Mouse (Mus musculus) neutrophil, adult 83 days (primary cell): ENCODE results near the gene Ppp1cc. TPM values are rescaled to one million over a fixed set of nuclear protein-coding genes. Genes with fewer than 3 reads are reported as not detected.

Source experiments
- total RNA-seq, 2 experiments: library from RNA; stranded (reverse); gene quantifications; one replicate each; pipeline ENCODE4 v1.2.4; 2023

Gene Ppp1cc
- total RNA-seq = 100 to 1,000 TPM; 201 to 214 TPM

GRCm38 (mm10) chr5:122157827-122158381, at the start of gene Ppp1cc:
Gene Ppp1cc (plus strand): TSS chr5:122158278.

GRCm38 (mm10) chr5:122140723-122141122, 17.4 kb upstream of the Ppp1cc start, which contains the start of gene Ccdc63:
Gene Ccdc63 (minus strand): TSS chr5:122140823.

GRCm38 (mm10) chr5:122206475-122206874, 48.4 kb downstream of the Ppp1cc start, which contains the start of gene Hvcn1:
Gene Hvcn1 (plus strand): TSS chr5:122206804.

Other genes starting within 250 kb of the Ppp1cc start
- gene Cux2, start 108.2 kb upstream of the Ppp1cc start, total RNA-seq = 1 to 10 TPM in 1 of 2 experiments, under 1 TPM in 1; 0.79 to 2.5 TPM
- gene Myl2, start 57.3 kb upstream of the Ppp1cc start, total RNA-seq = 1 to 10 TPM; 4.2 to 6.6 TPM
- gene Ccdc63, start 17.5 kb upstream of the Ppp1cc start, total RNA-seq = 1 to 10 TPM; 6.2 to 9.1 TPM
- gene Hvcn1, start 48.5 kb downstream of the Ppp1cc start, total RNA-seq = 100 to 1,000 TPM in 1 of 2 experiments, 10 to 100 TPM in 1; 98.6 to 111 TPM
- gene Tctn1, start 106.2 kb downstream of the Ppp1cc start, total RNA-seq = 1 to 10 TPM; 8.0 TPM
- 10 to 100 TPM; 14.5 to 18.4 TPM for gene Pptc7, start 126.1 kb downstream of the Ppp1cc start, total RNA-seq
- 1 to 10 TPM; 1.1 to 2.4 TPM for gene Rad9b, start 196.0 kb downstream of the Ppp1cc start, total RNA-seq
- gene Vps29, start 196.1 kb downstream of the Ppp1cc start, total RNA-seq = 10 to 100 TPM; 57.0 to 59.9 TPM
- gene Gpn3, start 213.6 kb downstream of the Ppp1cc start, total RNA-seq = 10 to 100 TPM; 14.4 to 14.6 TPM
- gene Fam216a, start 214.1 kb downstream of the Ppp1cc start, total RNA-seq = 1 to 10 TPM; 5.4 to 5.6 TPM
- 100 to 1,000 TPM; 562 to 596 TPM for gene Arpc3, start 233.6 kb downstream of the Ppp1cc start, total RNA-seq